Mouse (Mus musculus): ENCODE measurements at regions not wholly inside any gene's neighbourhood (a gene's known extent, or its start where the extent isn't known, plus 50 kb on each side); places are given as distances from the start of the nearest gene placed in this dataset.

GRCm38 (mm10) chr7:73856908-73857307 lies 116.8 kb downstream of the Fam174b start:
- Histone ChIP-seq H3K27me3 (ENCODE audit: control insufficient read depth, insufficient read depth, low read length) (no peaks in the 10 kb centered on the region), H3K27ac (ENCODE audit: low read depth) (no peak overlapping the region), H3K36me3 (replicated peaks; ENCODE audit: control insufficient read depth, insufficient read depth, low read length) (no peaks in the 10 kb centered on the region), H3K4me2 (ENCODE audit: low read depth, low read length) (no peak overlapping the region), H3K9me3 (replicated peaks; ENCODE audit: control insufficient read depth, low read length) (no peaks in the 10 kb centered on the region; the same call in 1 of the 2 replicates), H3K4me3 (ENCODE audit: low read depth, low read length) (no peak overlapping the region), H3K4me1 (ENCODE audit: control insufficient read depth, insufficient read depth) (no peaks in the 10 kb centered on the region), H3K9ac (replicated peaks; ENCODE audit: low read depth, low read length) (no peak overlapping the region)
- DNase-seq (ENCODE audit: low spot score) = no peak
- no peak for ATAC-seq (ENCODE audit: insufficient read depth, low read depth)
- TF ChIP-seq EP300 (IDR thresholded peaks at IDR 0.05; ENCODE audit: low read depth) (no peak), CTCF (IDR thresholded peaks at IDR 0.05; ENCODE audit: low read depth) (no peak)
- 63% methylated on average over 6 of the region's 6 CpGs for WGBS

GRCm38 (mm10) chr7:73865086-73865485 lies 125.0 kb downstream of the Fam174b start:
- TF ChIP-seq CTCF (IDR thresholded peaks at IDR 0.05; ENCODE audit: low read depth) = no peak
- TF ChIP-seq EP300 (IDR thresholded peaks at IDR 0.05; ENCODE audit: low read depth) = no peak
- Histone ChIP-seq H3K27ac (ENCODE audit: low read depth) (no peak overlapping the region), H3K4me2 (ENCODE audit: low read depth, low read length) (no peak overlapping the region), H3K36me3 (replicated peaks; ENCODE audit: control insufficient read depth, insufficient read depth, low read length) (no peaks in the 10 kb centered on the region), H3K4me1 (ENCODE audit: control insufficient read depth, insufficient read depth) (no peaks in the 10 kb centered on the region), H3K9me3 (replicated peaks; ENCODE audit: control insufficient read depth, low read length) (no peaks in the 10 kb centered on the region; the same call in 1 of the 2 replicates), H3K9ac (replicated peaks; ENCODE audit: low read depth, low read length) (no peak overlapping the region), H3K4me3 (ENCODE audit: low read depth, low read length) (no peak overlapping the region), H3K27me3 (ENCODE audit: control insufficient read depth, insufficient read depth, low read length) (no peaks in the 10 kb centered on the region)
- no peak for DNase-seq (ENCODE audit: low spot score)
- WGBS = 60% methylated on average over 5 of the region's 5 CpGs
- ATAC-seq (ENCODE audit: insufficient read depth, low read depth) = no peak

GRCm38 (mm10) chr7:73872181-73872580 lies 132.1 kb downstream of the Fam174b start:
- Histone ChIP-seq H3K9ac (replicated peaks; ENCODE audit: low read depth, low read length) (no peak overlapping the region), H3K4me1 (ENCODE audit: control insufficient read depth, insufficient read depth) (no peaks in the 10 kb centered on the region), H3K27me3 (ENCODE audit: control insufficient read depth, insufficient read depth, low read length) (no peaks in the 10 kb centered on the region), H3K4me2 (ENCODE audit: low read depth, low read length) (no peak overlapping the region), H3K27ac (ENCODE audit: low read depth) (no peak overlapping the region), H3K9me3 (replicated peaks; ENCODE audit: control insufficient read depth, low read length) (no peaks in the 10 kb centered on the region), H3K36me3 (replicated peaks; ENCODE audit: control insufficient read depth, insufficient read depth, low read length) (no peaks in the 10 kb centered on the region), H3K4me3 (ENCODE audit: low read depth, low read length) (no peak overlapping the region)
- no peak for DNase-seq (ENCODE audit: low spot score)
- ATAC-seq (ENCODE audit: insufficient read depth, low read depth) = no peak
- TF ChIP-seq CTCF (IDR thresholded peaks at IDR 0.05; ENCODE audit: low read depth) (no peak), EP300 (IDR thresholded peaks at IDR 0.05; ENCODE audit: low read depth) (no peak)
- WGBS = 80% methylated on average over 2 of the region's 2 CpGs

GRCm38 (mm10) chr7:73881252-73882042 lies 132.0 kb downstream of the St8sia2 start:
- Histone ChIP-seq H3K36me3 (replicated peaks; ENCODE audit: control insufficient read depth, insufficient read depth, low read length) (no peaks in the 10 kb centered on the region), H3K27ac (ENCODE audit: low read depth) (no peak overlapping the region), H3K4me1 (ENCODE audit: control insufficient read depth, insufficient read depth) (no peaks in the 10 kb centered on the region), H3K9ac (replicated peaks; ENCODE audit: low read depth, low read length) (no peak overlapping the region), H3K4me2 (ENCODE audit: low read depth, low read length) (no peak overlapping the region), H3K9me3 (replicated peaks; ENCODE audit: control insufficient read depth, low read length) (no peaks in the 10 kb centered on the region), H3K4me3 (ENCODE audit: low read depth, low read length) (no peak overlapping the region), H3K27me3 (ENCODE audit: control insufficient read depth, insufficient read depth, low read length) (no peaks in the 10 kb centered on the region)
- no peak for ATAC-seq (ENCODE audit: insufficient read depth, low read depth)
- TF ChIP-seq EP300 (IDR thresholded peaks at IDR 0.05; ENCODE audit: low read depth) (no peak), CTCF (IDR thresholded peaks at IDR 0.05; ENCODE audit: low read depth) (no peak)
- no peak for DNase-seq (ENCODE audit: low spot score)
- WGBS = 93% methylated on average over 13 of the region's 13 CpGs

- no peak overlapping the region for H3K9ac ChIP-seq (replicated peaks; ENCODE audit: low read depth, low read length)
- no peaks in the 10 kb centered on the region for H3K4me1 ChIP-seq (ENCODE audit: control insufficient read depth, insufficient read depth)
- no peak for ATAC-seq (ENCODE audit: insufficient read depth, low read depth)
- no peaks in the 10 kb centered on the region for H3K36me3 ChIP-seq (replicated peaks; ENCODE audit: control insufficient read depth, insufficient read depth, low read length)
- no peak overlapping the region for H3K4me2 ChIP-seq (ENCODE audit: low read depth, low read length)
- 49% methylated on average over 7 of the region's 7 CpGs for WGBS
- no peaks in the 10 kb centered on the region for H3K9me3 ChIP-seq (replicated peaks; ENCODE audit: control insufficient read depth, low read length)
- H3K27me3 ChIP-seq (ENCODE audit: control insufficient read depth, insufficient read depth, low read length) = no peaks in the 10 kb centered on the region
- TF ChIP-seq EP300 (IDR thresholded peaks at IDR 0.05; ENCODE audit: low read depth) = no peak
- TF ChIP-seq CTCF (IDR thresholded peaks at IDR 0.05; ENCODE audit: low read depth) = no peak
- no peak overlapping the region for H3K4me3 ChIP-seq (ENCODE audit: low read depth, low read length)
- no peak overlapping the region for H3K27ac ChIP-seq (ENCODE audit: low read depth)
- DNase-seq (ENCODE audit: low spot score) = no peak
Measured at GRCm38 (mm10) chr7:73886152-73886551, 127.3 kb downstream of the St8sia2 start.

Measured in heart, postnatal 0 days (tissue).